ENCODE assay signal across 22 mouse cellular contexts in genomic region chr13:97060331-97060730, GRCm38 (mm10). TPM values are rescaled to one million over a fixed set of nuclear protein-coding genes. Genes with fewer than 3 reads are reported as not detected.
"Had no signal": no experiment of that assay in that cellular context is flagged by ENCODE, and none has a peak within 500 bp of the region (broad histone marks: within the 10 kb centered on the region; RNA-seq: fewer than 3 reads in every experiment).

No protein-coding gene starts in this region.

- ATAC-seq: inflammation-experienced regulatory T-cells, adult 6 months; midbrain, embryonic 13.5 days had no signal

- DNase-seq: kidney, adult 8-10 months; kidney, postnatal 36 days; layer of hippocampus, adult 9-11 months; liver; lung, postnatal 36 days; right cerebral cortex, adult 18-20 months; right cerebral cortex, postnatal 25 days; thymus, postnatal 36 days had no signal

- H3K9me3 ChIP-seq: limb, embryonic 12.5 days; liver, embryonic 15.5 days; midbrain, embryonic 13.5 days; neural tube, embryonic 15.5 days had no signal

- H3K27me3 ChIP-seq: limb, embryonic 12.5 days; liver, embryonic 15.5 days; midbrain, embryonic 13.5 days; neural tube, embryonic 15.5 days had no signal

- H3K4me1 ChIP-seq: limb, embryonic 12.5 days; midbrain, embryonic 13.5 days had no signal

- H3K4me2 ChIP-seq: limb, embryonic 12.5 days; liver, embryonic 15.5 days; midbrain, embryonic 13.5 days; neural tube, embryonic 15.5 days had no signal

- H3K9ac ChIP-seq: limb, embryonic 12.5 days; liver, embryonic 15.5 days; midbrain, embryonic 13.5 days; neural tube, embryonic 15.5 days had no signal

- H3K36me3 ChIP-seq: limb, embryonic 12.5 days; liver, embryonic 15.5 days; midbrain, embryonic 13.5 days; neural tube, embryonic 15.5 days had no signal

- H3K4me3 ChIP-seq: limb, embryonic 12.5 days; liver, embryonic 15.5 days; midbrain, embryonic 13.5 days; myocyte; neural tube, embryonic 15.5 days had no signal

- H3K27ac ChIP-seq: kidney, postnatal 0 days; limb, embryonic 12.5 days; liver, embryonic 15.5 days; midbrain, embryonic 13.5 days; neural tube, embryonic 15.5 days had no signal

RNA-seq across cellular contexts. Expression of gene Fam169a, which starts 6.8 kb away (rescaled TPM):
- polyA plus RNA-seq: small intestine, adult 2 months had no signal

RNA-seq across cellular contexts. Expression of gene 1700029F12Rik, which starts 26.2 kb away (rescaled TPM):
- total RNA-seq: layer of hippocampus, adult 18-20 months; left cerebral cortex, postnatal 36 days; megakaryocyte progenitor cell, adult 5-6 weeks; midbrain, postnatal 0 days had no signal
- polyA plus RNA-seq: inflammation-experienced regulatory T-cells, adult 6 months; kidney, postnatal 0 days; limb, embryonic 12.5 days; liver, embryonic 15.5 days; lung, embryonic 16.5 days; midbrain, embryonic 13.5 days; midbrain, postnatal 0 days; myocyte; neural tube, embryonic 11.5 days; neural tube, embryonic 15.5 days had no signal

RNA-seq across cellular contexts. Expression of gene Gm6169, which starts 38.7 kb away (rescaled TPM):
- total RNA-seq: midbrain, postnatal 0 days had no signal
